Mouse (Mus musculus) ES-Bruce4 (cell line): ENCODE results near the gene Cd84. TPM values are rescaled to one million over a fixed set of nuclear protein-coding genes. Genes with fewer than 3 reads are reported as not detected.

Experiments
- H3K27ac ChIP-seq: 2 replicates; pipeline ENCODE4 v1.5.1; 2012; ENCODE audit warnings: low read length, inconsistent platforms; ENCODE audit not compliant: insufficient read depth
- H3K27me3 ChIP-seq: 2 replicates; pipeline ENCODE4 v1.6.1; 2012; ENCODE audit warnings: mild to moderate bottlenecking, low read length, inconsistent platforms; ENCODE audit not compliant: control insufficient read depth, poor library complexity, insufficient read depth, severe bottlenecking
- H3K36me3 ChIP-seq: 2 replicates; pipeline ENCODE4 v1.6.1; 2012; ENCODE audit warnings: inconsistent platforms, mild to moderate bottlenecking, low read length, moderate library complexity; ENCODE audit not compliant: control insufficient read depth, poor library complexity, insufficient read depth, severe bottlenecking
- H3K4me1 ChIP-seq: one replicate; pipeline ENCODE4 v1.8.1; 2011; ENCODE audit warnings: low read length; ENCODE audit not compliant: control insufficient read depth, insufficient read depth
- H3K4me3 ChIP-seq: 2 replicates; pipeline ENCODE4 v1.5.1; 2011; ENCODE audit warnings: low read depth, mild to moderate bottlenecking, low read length
- H3K9ac ChIP-seq: 2 replicates; pipeline ENCODE4 v1.6.1; 2012; ENCODE audit warnings: low read depth, mild to moderate bottlenecking, inconsistent platforms; ENCODE audit not compliant: poor library complexity, severe bottlenecking
- H3K9me3 ChIP-seq: replicated peaks from 2 replicates; pipeline ENCODE4 v1.6.1; 2012; ENCODE audit warnings: mild to moderate bottlenecking, low read length, inconsistent platforms; ENCODE audit not compliant: control insufficient read depth, poor library complexity, insufficient read depth, severe bottlenecking
- CTCF ChIP-seq: IDR thresholded peaks from one replicate; pipeline ENCODE4 v1.8.1; 2011; ENCODE audit warnings: low read depth, low read length
- EP300 ChIP-seq: IDR thresholded peaks from 2 replicates; pipeline ENCODE4 v1.6.1; 2011; ENCODE audit warnings: low read depth, low read length; ENCODE audit not compliant: insufficient read depth
- POLR2A ChIP-seq: IDR thresholded peaks from one replicate; pipeline ENCODE4 v1.8.1; 2011; ENCODE audit warnings: low read length; ENCODE audit not compliant: insufficient read depth
- polyA plus RNA-seq: library from polyadenylated mRNA; stranded (reverse); fragments of >200 nt; gene quantifications from 2 replicates; pipeline ENCODE4 v1.2.4, GENCODE M21; 2011; ENCODE audit warnings: low read depth; ENCODE audit not compliant: missing spikeins, insufficient read depth, insufficient read length

Gene Cd84
- polyA plus RNA-seq, 1 experiment = not detected

GRCm38 (mm10) chr1:171815545-171816439, 23.7 kb upstream of the Cd84 start:
- Histone ChIP-seq H3K36me3 (no peaks in the 10 kb centered on the region), H3K4me1 (no peaks in the 10 kb centered on the region), H3K9me3 (no peaks in the 10 kb centered on the region), H3K9ac (no peak overlapping the region), H3K27me3 (no peaks in the 10 kb centered on the region), H3K27ac (no peak overlapping the region), H3K4me3 (no peak overlapping the region)
- peak; percentile 10 for TF ChIP-seq CTCF
- no peak for TF ChIP-seq POLR2A

DNA sequence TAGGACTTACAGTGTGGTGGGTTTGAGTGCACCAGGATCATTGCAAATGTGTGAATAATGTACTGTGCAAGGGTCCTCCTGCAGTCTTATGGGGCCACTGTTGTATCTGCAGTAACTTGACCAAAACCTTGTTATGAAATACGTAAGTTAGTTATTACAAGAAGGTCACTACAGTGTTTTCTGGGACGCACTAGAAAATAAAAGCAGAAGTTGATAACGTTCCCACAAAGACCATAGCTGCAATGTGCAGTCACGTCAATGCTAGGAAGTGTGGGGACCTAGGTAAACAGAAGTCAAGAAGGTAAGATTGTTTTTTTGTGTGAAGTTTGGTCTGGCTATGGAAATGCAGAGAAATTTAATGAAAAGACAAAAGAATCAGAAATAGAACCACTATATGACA, 22.5 kb upstream of the Cd84 start:
- H3K9me3 ChIP-seq = no peaks in the 10 kb centered on the region
- no peak overlapping the region for H3K27ac ChIP-seq
- H3K27me3 ChIP-seq = no peaks in the 10 kb centered on the region
- no peak overlapping the region for H3K4me3 ChIP-seq
- H3K36me3 ChIP-seq = no peaks in the 10 kb centered on the region
- no peak overlapping the region for H3K9ac ChIP-seq
- no peak for TF ChIP-seq EP300
- TF ChIP-seq POLR2A = no peak
- no peak for TF ChIP-seq CTCF
- no peaks in the 10 kb centered on the region for H3K4me1 ChIP-seq

DNA sequence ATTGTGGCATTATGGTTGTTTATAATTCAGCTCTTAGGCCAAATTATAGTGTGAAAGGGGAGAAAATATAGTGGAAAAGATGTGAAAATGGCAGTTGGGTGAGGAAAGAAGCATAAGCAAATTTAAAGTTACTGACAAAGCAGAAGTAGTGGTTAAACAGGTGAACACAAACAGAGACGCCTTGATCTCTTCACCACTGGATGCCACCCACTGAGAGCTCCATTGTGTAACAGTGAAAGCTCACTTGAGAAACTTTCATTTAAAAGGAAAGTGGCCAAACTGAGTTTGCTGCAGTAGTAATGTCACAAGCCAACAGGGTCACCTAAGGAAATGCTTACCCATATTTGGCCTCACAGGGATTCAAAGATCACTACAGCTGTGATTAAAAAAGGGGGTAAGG, 18.2 kb upstream of the Cd84 start:
- no peaks in the 10 kb centered on the region for H3K36me3 ChIP-seq
- H3K27me3 ChIP-seq = no peaks in the 10 kb centered on the region
- H3K4me3 ChIP-seq = no peak overlapping the region
- TF ChIP-seq CTCF (no peak), EP300 (no peak), POLR2A (no peak)
- H3K4me1 ChIP-seq = no peaks in the 10 kb centered on the region
- H3K9ac ChIP-seq = no peak overlapping the region
- no peaks in the 10 kb centered on the region for H3K9me3 ChIP-seq
- H3K27ac ChIP-seq = no peak overlapping the region

- peaks cover 12% of the 10 kb centered on the region for H3K9me3 ChIP-seq
These were observed 14.0 kb upstream of the Cd84 start for GRCm38 (mm10) chr1:171825462-171825861.

GRCm38 (mm10) chr1:171826164-171826563, 13.3 kb upstream of the Cd84 start:
- Histone ChIP-seq H3K4me1 (no peaks in the 10 kb centered on the region), H3K4me3 (no peak overlapping the region), H3K9me3 (peaks cover 12% of the 10 kb centered on the region), H3K36me3 (no peaks in the 10 kb centered on the region), H3K9ac (no peak overlapping the region), H3K27me3 (no peaks in the 10 kb centered on the region), H3K27ac (no peak overlapping the region)
- TF ChIP-seq CTCF (peak; percentile 9), EP300 (no peak), POLR2A (no peak)

More at GRCm38 (mm10) chr1:171825462-171825861, 14.0 kb upstream of the Cd84 start:
- no peak overlapping the region for H3K27ac ChIP-seq
- H3K27me3 ChIP-seq = no peaks in the 10 kb centered on the region
- no peaks in the 10 kb centered on the region for H3K4me1 ChIP-seq
- H3K36me3 ChIP-seq = no peaks in the 10 kb centered on the region
- no peak overlapping the region for H3K9ac ChIP-seq
- TF ChIP-seq POLR2A (no peak), CTCF (peak; percentile 7)
- no peak overlapping the region for H3K4me3 ChIP-seq

DNA sequence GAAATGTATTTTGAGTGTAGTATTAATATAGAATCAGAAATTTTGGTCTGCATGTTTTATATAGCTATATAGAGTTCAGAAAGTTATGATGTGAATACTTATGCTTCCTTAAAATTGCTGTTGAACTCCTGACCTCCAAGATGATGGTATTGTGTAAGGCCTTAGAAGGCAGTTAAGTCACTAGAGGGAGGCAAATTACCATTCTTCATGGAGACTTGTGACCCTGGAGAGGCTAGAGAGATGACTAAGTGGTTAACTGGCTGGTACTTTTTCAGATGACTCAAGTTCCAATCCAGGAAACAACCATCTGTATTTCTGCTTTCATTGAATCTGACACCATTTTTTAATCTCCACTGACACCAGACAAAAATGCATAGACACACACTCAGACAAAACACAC, 11.8 kb upstream of the Cd84 start:
- Histone ChIP-seq H3K27me3 (no peaks in the 10 kb centered on the region), H3K4me3 (no peak overlapping the region), H3K27ac (no peak overlapping the region), H3K9me3 (peaks cover 18% of the 10 kb centered on the region), H3K4me1 (no peaks in the 10 kb centered on the region), H3K36me3 (no peaks in the 10 kb centered on the region), H3K9ac (no peak overlapping the region)
- no peak for TF ChIP-seq EP300
- no peak for TF ChIP-seq POLR2A
- no peak for TF ChIP-seq CTCF
